ENCODE assay signal across 8 mouse cellular contexts in the genomic region with DNA sequence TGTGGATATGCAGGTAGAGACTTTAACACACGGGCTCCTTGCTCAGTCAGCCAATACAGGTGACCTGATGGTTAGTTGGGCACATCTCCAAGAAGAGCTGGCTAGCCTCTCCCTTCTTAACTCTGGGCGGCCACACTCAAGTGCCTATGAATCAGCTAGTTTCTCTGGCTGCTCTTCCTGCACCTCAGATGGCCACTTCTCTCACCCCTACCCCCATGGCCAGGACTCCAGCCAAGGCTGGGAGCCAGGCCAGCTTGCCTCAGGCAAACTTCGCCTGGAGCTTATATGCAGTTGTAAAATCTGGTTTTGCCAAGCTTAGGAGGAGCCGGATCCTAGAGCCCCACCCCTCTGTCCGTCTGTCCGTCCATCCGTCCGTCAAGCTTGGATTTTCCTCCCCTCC. TPM values are rescaled to one million over a fixed set of nuclear protein-coding genes. Genes with fewer than 3 reads are reported as not detected.
DNase-seq lines count a peak whose midpoint lies in the region; ATAC-seq lines count a peak whose summit lies in the region.
"Had no signal": no experiment of that assay in that cellular context is flagged by ENCODE, and none has a peak within 500 bp of the region (broad histone marks: within the 10 kb centered on the region; RNA-seq: fewer than 3 reads in every experiment).

No protein-coding gene starts in this region.

- no peak overlapping the region for H3K27ac ChIP-seq in forebrain, embryonic 14.5 days (ENCODE audit: low read depth, low read length)
- H3K27ac ChIP-seq in limb, embryonic 11.5 days (replicated peaks; ENCODE audit: low read depth, low read length), result no peak overlapping the region

- H3K9ac ChIP-seq in forebrain, embryonic 14.5 days (ENCODE audit: low read length), result no peak overlapping the region
- H3K9ac ChIP-seq in limb, embryonic 11.5 days (ENCODE audit: low read length), result no peak overlapping the region

- H3K36me3 ChIP-seq in forebrain, embryonic 14.5 days (ENCODE audit: control insufficient read depth, insufficient read depth, low read length), result no peaks in the 10 kb centered on the region
- H3K36me3 ChIP-seq in limb, embryonic 11.5 days (ENCODE audit: control insufficient read depth, insufficient read depth, low read length), result no peaks in the 10 kb centered on the region

- H3K9me3 ChIP-seq in forebrain, embryonic 14.5 days (replicated peaks; ENCODE audit: control insufficient read depth, low read length), result no peaks in the 10 kb centered on the region
- H3K9me3 ChIP-seq in limb, embryonic 11.5 days (ENCODE audit: control insufficient read depth, low read length), result no peaks in the 10 kb centered on the region

- peaks cover 15% of the 10 kb centered on the region for H3K4me1 ChIP-seq in forebrain, embryonic 14.5 days (ENCODE audit: control insufficient read depth, insufficient read depth, low read length)
- peaks cover 41% of the 10 kb centered on the region for H3K4me1 ChIP-seq in limb, embryonic 11.5 days (ENCODE audit: control insufficient read depth, insufficient read depth, low read length)

- ATAC-seq in forebrain, embryonic 14.5 days, result no peak
- no peak for ATAC-seq in limb, embryonic 11.5 days (ENCODE audit: insufficient number of reproducible peaks, low FRiP score, low TSS enrichment, low read depth)
- no peak for ATAC-seq in CD4-positive, CD25-positive, alpha-beta regulatory T cell, adult 4 months

- H3K4me3 ChIP-seq in forebrain, embryonic 14.5 days (ENCODE audit: low read depth, low read length), result no peak overlapping the region
- no peak overlapping the region for H3K4me3 ChIP-seq in limb, embryonic 11.5 days (ENCODE audit: low read depth, low read length)

- WGBS in forebrain, embryonic 14.5 days, result 30% methylated on average over 8 of the region's 8 CpGs
- 44% methylated on average over 8 of the region's 8 CpGs for WGBS in limb, embryonic 11.5 days

- H3K4me2 ChIP-seq in forebrain, embryonic 14.5 days (ENCODE audit: low read length), result peak overlapping the region; percentile 98; the same call in 1 of the 2 replicates
- H3K4me2 ChIP-seq in limb, embryonic 11.5 days (ENCODE audit: low read depth, severe bottlenecking), result peak overlapping the region; percentile 96

- H3K27me3 ChIP-seq in forebrain, embryonic 14.5 days (replicated peaks; ENCODE audit: control insufficient read depth, insufficient read depth, low read length), result peaks cover 40% of the 10 kb centered on the region
- peaks cover 15% of the 10 kb centered on the region for H3K27me3 ChIP-seq in limb, embryonic 11.5 days (ENCODE audit: control insufficient read depth, insufficient read depth, low read length)

- intact Hi-C loops in heart, postnatal 36 days (cut with DNase I), result loop anchor here (2.0 to 5.0 kb wide), 3 partner anchors 104 to 373 kb away; no protein-coding TSS in a partner anchor

- peak; percentile 97 for DNase-seq in Muller cell, postnatal 12 days (ENCODE audit: inconsistent ontology term)
- peak; percentile 88 for DNase-seq in adrenal gland, postnatal 10 days
- DNase-seq in forebrain, embryonic 14.5 days (ENCODE audit: low spot score), result no peak
- peak; percentile 85 to 86 for DNase-seq in heart, postnatal 36 days
- DNase-seq in limb, embryonic 11.5 days (ENCODE audit: low spot score), result no peak
- DNase-seq in ovary, postnatal 10 days (ENCODE audit: low spot score), result peak; percentile 63

RNA-seq across cellular contexts. Expression of a gene that starts 1.7 kb away (rescaled TPM):
- total RNA-seq in adrenal gland, postnatal 10 days (2021), result 100 to 1,000 TPM; 119 to 122 TPM
- polyA plus RNA-seq in forebrain, embryonic 14.5 days (2014; fragmentation: Nextera tagmentation; extraction: Ambion mirVana), result 26.8 and 34.9 TPM in 2 replicates
- 10 to 100 TPM; 51.5 to 55.6 TPM for total RNA-seq in heart, postnatal 36 days (2021)
- 43.7 and 51.0 TPM in 2 replicates for polyA plus RNA-seq in limb, embryonic 11.5 days (2014; fragmentation: Nextera tagmentation; extraction: Ambion mirVana)
- not detected for polyA plus RNA-seq in CD4-positive, CD25-positive, alpha-beta regulatory T cell, adult 4 months (2017; shearing (Covaris generic))
- total RNA-seq: common myeloid progenitor, adult 5-6 weeks had no signal

Comparison
In these comparisons a context has a peak if more than half of its experiments do, and no peak if none do; other contexts are left out.
1. DNase-seq: peak in Muller cell, postnatal 12 days (single experiment), adrenal gland, postnatal 10 days (single experiment), heart, postnatal 36 days (2 of 2) and ovary, postnatal 10 days (single experiment); none in forebrain, embryonic 14.5 days (single experiment) and limb, embryonic 11.5 days (single experiment).
2. RNA of a gene that starts 1.7 kb away (polyA plus RNA-seq): 43.7 to 51.0 TPM in limb, embryonic 11.5 days and 26.8 to 34.9 TPM in forebrain, embryonic 14.5 days; not detected in CD4-positive, CD25-positive, alpha-beta regulatory T cell, adult 4 months; every median in the first group is over 10 times any median in the second.